Mouse (Mus musculus) heart, postnatal 0 days (tissue): ENCODE measurements around the gene Dlk2. TPM values are rescaled to one million over a fixed set of nuclear protein-coding genes. Genes with fewer than 3 reads are reported as not detected.

ENCODE experiments used
- ATAC-seq: fragments of 200-750 bp; cut with Nextera tagmentation; 2 replicates; pipeline ENCODE4 v1.8.0; 2017; ENCODE audit warnings: low read depth, moderate number of reproducible peaks, moderate library complexity; ENCODE audit not compliant: insufficient read depth
- DNase-seq: peaks from one replicate; pipeline ENCODE4 v3.0.0-alpha.2; 2016; ENCODE audit warnings: low spot score
- H3K27ac ChIP-seq: fragments of 300-500 bp; sonication (generic); 2 replicates; pipeline ENCODE4 v1.5.1; 2014; ENCODE audit warnings: low read depth, mild to moderate bottlenecking
- H3K27me3 ChIP-seq: fragments of 300-500 bp; sonication (generic); 2 replicates; pipeline ENCODE4 v1.6.1; 2014; ENCODE audit warnings: low read length, mixed read lengths; ENCODE audit not compliant: control insufficient read depth, insufficient read depth
- H3K36me3 ChIP-seq: fragments of 300-500 bp; sonication (generic); replicated peaks from 2 replicates; pipeline ENCODE4 v1.6.1; 2014; ENCODE audit warnings: low read length, mixed read lengths; ENCODE audit not compliant: control insufficient read depth, insufficient read depth
- H3K4me1 ChIP-seq: fragments of 300-500 bp; sonication (generic); 2 replicates; pipeline ENCODE4 v1.6.1; 2014; ENCODE audit warnings: antibody characterized with exemption; ENCODE audit not compliant: control insufficient read depth, insufficient read depth
- H3K4me2 ChIP-seq: fragments of 300-500 bp; sonication (generic); 2 replicates; pipeline ENCODE4 v1.6.1; 2014; ENCODE audit warnings: low read depth, mild to moderate bottlenecking, low read length, moderate library complexity
- H3K4me3 ChIP-seq: fragments of 300-500 bp; sonication (generic); 2 replicates; pipeline ENCODE4 v1.5.1; 2014; ENCODE audit warnings: low read depth, low read length
- H3K9ac ChIP-seq: fragments of 300-500 bp; sonication (generic); replicated peaks from 2 replicates; pipeline ENCODE4 v1.6.1; 2014; ENCODE audit warnings: low read depth, low read length, mixed read lengths
- H3K9me3 ChIP-seq: fragments of 300-500 bp; sonication (generic); replicated peaks from 2 replicates; pipeline ENCODE4 v1.6.1; 2016; ENCODE audit warnings: low read length; ENCODE audit not compliant: control insufficient read depth
- CTCF ChIP-seq: IDR thresholded peaks from 2 replicates; pipeline ENCODE4 v1.5.1; 2016; ENCODE audit warnings: antibody characterized with exemption, control low read depth, low read depth
- EP300 ChIP-seq: IDR thresholded peaks from 2 replicates; pipeline ENCODE4 v1.6.1; 2016; ENCODE audit warnings: antibody characterized with exemption, low read depth
- WGBS: fragments of 180-500 bp; shearing (Covaris S2); extraction: QIAGEN DNeasy Blood & Tissue Kit; methylation state at CpG from one replicate; pipeline ENCODE4 v1.1.7; 2014; 5-methylcytosine and 5-hydroxymethylcytosine counted together
- polyA plus RNA-seq: library from polyadenylated mRNA; unstranded; fragments of >200 nt; fragmentation: Nextera tagmentation; extraction: Ambion mirVana; gene quantifications from 2 replicates; pipeline ENCODE4 v1.2.1, GENCODE M21; 2015
- total RNA-seq: library from RNA; depleted of rRNA; stranded (reverse); fragments of >200 nt; gene quantifications from 2 replicates; pipeline ENCODE4 v1.2.3, GENCODE M21; 2014; ENCODE audit warnings: low replicate concordance; rRNA removed

Dlk2 gene
- total and polyA plus RNA-seq, 2 experiments from 2014 or later = 0.16 TPM; not detected in 1

GRCm38 (mm10) chr17:46328723-46329122 lies 31.5 kb downstream of the Dlk2 start:
- no peak for DNase-seq
- TF ChIP-seq CTCF = no peak
- TF ChIP-seq EP300 = no peak
- Histone ChIP-seq H3K4me1 (0 out of 2 replicates have a peak, but pooled peaks cover 8% of the 10 kb centered on the region), H3K36me3 (0 out of 2 replicates have a peak, but pooled peaks cover 2% of the 10 kb centered on the region), H3K4me3 (peak overlapping the region; percentile 63; the same call in 1 of the 2 replicates), H3K9me3 (no peaks in the 10 kb centered on the region), H3K9ac (no peak overlapping the region), H3K27me3 (no peaks in the 10 kb centered on the region), H3K27ac (peak overlapping the region; percentile 83; the same call in 1 of the 2 replicates), H3K4me2 (peak overlapping the region; percentile 86)
- no peak for ATAC-seq
- 71% methylated on average over 6 of the region's 6 CpGs for WGBS

GRCm38 (mm10) chr17:46336475-46336874 lies 39.3 kb downstream of the Dlk2 start:
- Histone ChIP-seq H3K9ac (no peak overlapping the region), H3K36me3 (no peaks in the 10 kb centered on the region), H3K27ac (no peak overlapping the region), H3K4me2 (no peak overlapping the region), H3K4me1 (no peaks in the 10 kb centered on the region), H3K4me3 (no peak overlapping the region), H3K9me3 (no peaks in the 10 kb centered on the region), H3K27me3 (no peaks in the 10 kb centered on the region)
- 22% methylated on average over 5 of the region's 5 CpGs for WGBS
- ATAC-seq (no peak), DNase-seq (no peak)
- TF ChIP-seq EP300 (no peak), CTCF (peak; percentile 25; the same call in 1 of the 2 replicates)

- no peak overlapping the region for H3K27ac ChIP-seq
- peaks cover 12% of the 10 kb centered on the region; the same call in 1 of the 2 replicates for H3K9me3 ChIP-seq
- H3K27me3 ChIP-seq = no peaks in the 10 kb centered on the region
- H3K9ac ChIP-seq = no peak overlapping the region
- no peak overlapping the region for H3K4me2 ChIP-seq
- WGBS = 46% methylated on average over 7 of the region's 7 CpGs
- no peak overlapping the region for H3K4me3 ChIP-seq
- no peaks in the 10 kb centered on the region for H3K4me1 ChIP-seq
- ATAC-seq (no peak), DNase-seq (no peak)
- H3K36me3 ChIP-seq = no peaks in the 10 kb centered on the region
- TF ChIP-seq CTCF = no peak
- no peak for TF ChIP-seq EP300
These were observed 44.0 kb downstream of the Dlk2 start for GRCm38 (mm10) chr17:46341208-46341607.

- H3K36me3 ChIP-seq = no peaks in the 10 kb centered on the region
- no peaks in the 10 kb centered on the region for H3K9me3 ChIP-seq
- H3K27me3 ChIP-seq = no peaks in the 10 kb centered on the region
- WGBS = 77% methylated on average over 8 of the region's 8 CpGs
- ATAC-seq (no peak), DNase-seq (no peak)
- H3K4me2 ChIP-seq = no peak overlapping the region
- no peak overlapping the region for H3K9ac ChIP-seq
- no peak for TF ChIP-seq CTCF
- TF ChIP-seq EP300 = no peak
- H3K4me1 ChIP-seq = no peaks in the 10 kb centered on the region
- H3K4me3 ChIP-seq = no peak overlapping the region
- H3K27ac ChIP-seq = no peak overlapping the region
These were observed 53.9 kb downstream of the Dlk2 start for GRCm38 (mm10) chr17:46351026-46351700.

Other genes starting within 250 kb of the Dlk2 start
- 76.6 and 86.5 TPM in 2 replicates for gene Mrps18a, start 186.4 kb upstream of the Dlk2 start, total RNA-seq
- 169 and 174 TPM in 2 replicates for gene Mrps18a, start 186.4 kb upstream of the Dlk2 start, polyA plus RNA-seq
- 0.27 and 4.5 TPM in 2 replicates for gene Rsph9, start 153.2 kb upstream of the Dlk2 start, total RNA-seq
- 4.2 and 4.7 TPM in 2 replicates for gene Rsph9, start 153.2 kb upstream of the Dlk2 start, polyA plus RNA-seq
- gene Mad2l1bp, start 143.9 kb upstream of the Dlk2 start, total RNA-seq = 19.1 and 26.9 TPM in 2 replicates
- 32.5 and 32.6 TPM in 2 replicates for gene Mad2l1bp, start 143.9 kb upstream of the Dlk2 start, polyA plus RNA-seq
- 66.4 and 99.0 TPM in 2 replicates for gene Gtpbp2, start 136.4 kb upstream of the Dlk2 start, total RNA-seq
- 24.5 and 25.8 TPM in 2 replicates for gene Gtpbp2, start 136.4 kb upstream of the Dlk2 start, polyA plus RNA-seq
- gene Polh, start 94.8 kb upstream of the Dlk2 start, total RNA-seq = 11.0 and 13.0 TPM in 2 replicates
- 7.8 and 7.9 TPM in 2 replicates for gene Polh, start 94.8 kb upstream of the Dlk2 start, polyA plus RNA-seq
- 22.6 and 28.9 TPM in 2 replicates for gene Xpo5, start 94.6 kb upstream of the Dlk2 start, total RNA-seq
- gene Xpo5, start 94.6 kb upstream of the Dlk2 start, polyA plus RNA-seq = 9.9 and 11.7 TPM in 2 replicates
- gene Polr1c, start 49.4 kb upstream of the Dlk2 start, total RNA-seq = 35.7 and 38.3 TPM in 2 replicates
- gene Polr1c, start 49.4 kb upstream of the Dlk2 start, polyA plus RNA-seq = 27.2 TPM in 2 replicates
- 16.0 and 21.3 TPM in 2 replicates for gene Yipf3, start 49.3 kb upstream of the Dlk2 start, total RNA-seq
- 68.5 and 78.4 TPM in 2 replicates for gene Yipf3, start 49.3 kb upstream of the Dlk2 start, polyA plus RNA-seq
- 1.3 and 1.5 TPM in 2 replicates for gene Lrrc73, start 43.9 kb upstream of the Dlk2 start, total RNA-seq
- 0.26 and 0.45 TPM in 2 replicates for gene Lrrc73, start 43.9 kb upstream of the Dlk2 start, polyA plus RNA-seq
- 30.1 and 31.9 TPM in 2 replicates for gene Tjap1, start 14.4 kb upstream of the Dlk2 start, total RNA-seq
- 20.1 and 22.6 TPM in 2 replicates for gene Tjap1, start 14.4 kb upstream of the Dlk2 start, polyA plus RNA-seq
- 5.8 and 6.8 TPM in 2 replicates for gene Abcc10, start 30.9 kb downstream of the Dlk2 start, total RNA-seq
- 3.6 and 4.1 TPM in 2 replicates for gene Abcc10, start 30.9 kb downstream of the Dlk2 start, polyA plus RNA-seq
- gene Zfp318, start 86.3 kb downstream of the Dlk2 start, total RNA-seq = 5.3 and 18.1 TPM in 2 replicates
- gene Zfp318, start 86.3 kb downstream of the Dlk2 start, polyA plus RNA-seq = 4.2 and 4.4 TPM in 2 replicates
- gene Crip3, start 131.5 kb downstream of the Dlk2 start, total RNA-seq = 1.5 TPM in 1 of 2 replicates, not detected in the other
- gene Crip3, start 131.5 kb downstream of the Dlk2 start, polyA plus RNA-seq = 0.48 and 1.00 TPM in 2 replicates
- not detected in 2 replicates for gene Slc22a7, start 141.0 kb downstream of the Dlk2 start, total RNA-seq
- not detected in 2 replicates for gene Slc22a7, start 141.0 kb downstream of the Dlk2 start, polyA plus RNA-seq
- gene Ttbk1, start 190.3 kb downstream of the Dlk2 start, total RNA-seq = 0.31 and 0.80 TPM in 2 replicates
- 0.04 TPM in 2 replicates for gene Ttbk1, start 190.3 kb downstream of the Dlk2 start, polyA plus RNA-seq
- gene Dnph1, start 199.3 kb downstream of the Dlk2 start, total RNA-seq = 7.0 and 16.0 TPM in 2 replicates
- 9.1 and 10.0 TPM in 2 replicates for gene Dnph1, start 199.3 kb downstream of the Dlk2 start, polyA plus RNA-seq
- gene Cul9, start 249.0 kb downstream of the Dlk2 start, total RNA-seq = 12.7 and 20.3 TPM in 2 replicates
- 4.9 and 6.1 TPM in 2 replicates for gene Cul9, start 249.0 kb downstream of the Dlk2 start, polyA plus RNA-seq